Mouse (Mus musculus): Measurements from ENCODE around the gene Vwa5b2.

DNA sequence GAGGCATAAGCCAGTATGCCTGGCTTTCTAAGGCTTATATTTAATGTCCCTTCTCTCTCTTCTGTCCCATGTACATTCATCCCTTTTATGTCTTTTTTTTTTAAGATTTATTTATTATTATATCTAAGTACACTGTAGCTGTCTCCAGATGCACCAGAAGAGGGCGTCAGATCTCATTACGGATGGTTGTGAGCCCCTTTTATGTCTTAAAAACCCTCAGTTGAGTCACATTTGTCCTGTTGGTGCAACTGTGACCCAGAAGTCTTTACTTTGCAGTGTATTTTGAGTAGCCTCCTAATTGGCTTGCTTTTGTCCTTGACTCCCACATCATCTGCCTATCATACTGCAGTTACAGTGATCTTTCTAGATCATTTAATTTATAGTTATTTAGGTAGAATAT is 64.0 kb downstream of the Vwa5b2 start:
- TF ChIP-seq CTCF (IDR thresholded peaks at IDR 0.05; ENCODE audit: low read depth, low read length) (no peak), POLR2A (IDR thresholded peaks at IDR 0.05; ENCODE audit: insufficient read depth, low read length) (no peak)
